Mouse (Mus musculus) stomach, adult 2 months (tissue): ENCODE data around the gene Ankfy1. TPM values are rescaled to one million over a fixed set of nuclear protein-coding genes. Genes with fewer than 3 reads are reported as not detected.

ENCODE experiments used
- polyA plus RNA-seq: library from polyadenylated mRNA; depleted of rRNA; stranded (reverse); fragments of >200 nt; gene quantifications from 2 replicates; pipeline ENCODE4 v1.2.3, GENCODE M21; 2012; rRNA removed

Ankfy1 gene
- 9.5 and 12.0 TPM in 2 replicates for polyA plus RNA-seq

GRCm38 (mm10) chr11:72689551-72690510 lies at the start of gene Ankfy1:
Ankfy1 (plus strand) TSS chr11:72690006.

DNA sequence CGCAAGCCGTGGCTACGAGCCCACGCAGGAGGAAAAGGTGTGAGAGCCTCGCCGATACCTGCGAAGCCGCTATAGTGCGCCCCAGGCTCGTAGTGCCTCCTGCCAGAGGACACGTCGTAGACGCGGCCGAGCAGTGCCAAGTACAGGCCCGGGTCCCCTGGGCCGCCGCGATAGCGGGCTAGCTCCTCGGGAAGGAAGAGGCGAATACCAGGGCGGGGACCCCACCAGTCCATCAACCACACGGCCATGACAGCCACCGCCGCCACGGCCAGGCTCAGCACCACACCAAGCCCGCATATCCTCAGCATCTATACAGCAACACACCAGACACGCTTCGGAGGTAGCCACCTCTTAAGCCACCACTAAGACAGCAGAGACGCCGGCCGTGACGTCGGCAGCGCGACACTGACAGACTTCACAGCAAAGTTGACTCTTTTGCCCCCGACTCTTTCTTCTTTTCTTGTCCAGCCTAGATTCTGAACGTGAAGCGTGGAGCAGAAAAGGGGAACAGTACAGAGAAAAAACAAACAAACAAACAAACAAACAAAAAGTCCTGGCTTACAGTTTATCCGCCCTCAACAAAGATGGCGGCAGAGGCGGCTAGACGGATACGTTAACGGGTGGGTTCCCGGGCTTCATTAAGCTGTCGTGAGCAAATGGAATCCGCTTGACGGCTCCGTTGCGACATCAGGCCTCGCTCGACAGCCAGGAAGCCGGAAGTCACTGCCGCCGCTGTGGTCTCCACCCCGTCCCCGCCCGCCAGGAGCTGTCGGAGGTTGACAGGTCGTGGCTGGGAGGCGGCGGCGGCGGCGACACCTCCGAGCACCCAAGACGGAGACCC lies 105.9 kb downstream of the Ankfy1 start, which contains the start of the genes Cyb5d2 and Zzef1:
Gene Cyb5d2 (minus strand): TSS at position 688 of the 841 bp plus-strand sequence.
Gene Zzef1 (plus strand): TSS at position 772 of the 841 bp plus-strand sequence.

Other genes starting within 250 kb of the Ankfy1 start
- gene Mybbp1a, start 248.7 kb upstream of the Ankfy1 start, polyA plus RNA-seq, result 14.5 and 15.5 TPM in 2 replicates
- 27.2 and 46.9 TPM in 2 replicates for gene Spns2, start 200.1 kb upstream of the Ankfy1 start, polyA plus RNA-seq
- 0.45 and 0.83 TPM in 2 replicates for gene Spns3, start 139.5 kb upstream of the Ankfy1 start, polyA plus RNA-seq
- 6.8 and 9.9 TPM in 2 replicates for gene Ube2g1, start 82.7 kb upstream of the Ankfy1 start, polyA plus RNA-seq
- 1.1 and 1.5 TPM in 2 replicates for gene Cyb5d2, start 106.1 kb downstream of the Ankfy1 start, polyA plus RNA-seq
- gene Zzef1, start 106.2 kb downstream of the Ankfy1 start, polyA plus RNA-seq, result 10.5 and 14.7 TPM in 2 replicates